Mouse (Mus musculus) MEL (cell line): ENCODE results near the gene Polk. TPM values are rescaled to one million over a fixed set of nuclear protein-coding genes. Genes with fewer than 3 reads are reported as not detected.

Experiments
- DNase-seq: peaks from one replicate; pipeline ENCODE4 v3.0.0; 2011; ENCODE audit warnings: low read depth, low spot score
- H3K27ac ChIP-seq: 2 replicates; pipeline ENCODE4 v1.5.1; 2012; ENCODE audit warnings: low read depth, mild to moderate bottlenecking, control low read depth, low read length, moderate library complexity; ENCODE audit not compliant: control insufficient read depth
- H3K27me3 ChIP-seq, 2 experiments: fragments of 150-350 bp in 1 of 2; sonication (generic) in 1 of 2; 2 replicates each; pipeline ENCODE4 v1.6.1; 2012; ENCODE audit warnings: low read length in 2 of 2, mild to moderate bottlenecking in 2 of 2, improper control_type of control experiment in 1 of 2, moderate library complexity in 1 of 2; ENCODE audit not compliant: insufficient read depth in 2 of 2, control insufficient read depth in 1 of 2
- H3K36me3 ChIP-seq, 2 experiments: 2 replicates each; pipeline ENCODE4 v1.6.1; 2012 to 2014; ENCODE audit warnings: low read length in 2 of 2, improper control_type of control experiment in 1 of 2, inconsistent platforms in 1 of 2, mild to moderate bottlenecking in 1 of 2; ENCODE audit not compliant: insufficient read depth in 2 of 2, control insufficient read depth in 1 of 2
- H3K4me1 ChIP-seq, 2 experiments: fragments of 150-350 bp in 1 of 2; sonication (generic) in 1 of 2; 2 replicates each; pipeline ENCODE4 v1.6.1; 2012; ENCODE audit warnings: low read length in 2 of 2, improper control_type of control experiment in 1 of 2, mild to moderate bottlenecking in 1 of 2; ENCODE audit not compliant: insufficient read depth in 2 of 2, control insufficient read depth in 1 of 2
- H3K4me3 ChIP-seq, 2 experiments: fragments of 150-350 bp in 1 of 2; sonication (generic) in 1 of 2; 2 replicates each; pipeline ENCODE4 v1.5.1; 2012; ENCODE audit warnings: low read depth in 2 of 2, low read length in 2 of 2, mild to moderate bottlenecking in 2 of 2, moderate library complexity in 2 of 2, control low read depth in 1 of 2, improper control_type of control experiment in 1 of 2; ENCODE audit not compliant: control insufficient read depth in 1 of 2, insufficient read depth in 1 of 2
- H3K79me2 ChIP-seq: 2 replicates; pipeline ENCODE4 v1.6.1; 2012; ENCODE audit warnings: mild to moderate bottlenecking, low read length, moderate library complexity; ENCODE audit not compliant: control insufficient read depth, poor library complexity, insufficient read depth
- H3K9ac ChIP-seq: 2 replicates; pipeline ENCODE4 v1.6.1; 2012; ENCODE audit warnings: low read depth, mild to moderate bottlenecking, control low read depth, low read length, moderate library complexity; ENCODE audit not compliant: control insufficient read depth, poor library complexity, severe bottlenecking
- H3K9me3 ChIP-seq: fragments of 150-350 bp; sonication (generic); replicated peaks from 2 replicates; pipeline ENCODE4 v1.6.1; 2012; ENCODE audit warnings: mild to moderate bottlenecking, low read length, improper control_type of control experiment, moderate library complexity; ENCODE audit not compliant: insufficient read depth
- BHLHE40 ChIP-seq: IDR thresholded peaks from 2 replicates; pipeline ENCODE4 v1.6.1; 2012; ENCODE audit warnings: low read depth, mild to moderate bottlenecking, inconsistent platforms, low read length, improper control_type of control experiment, borderline replicate concordance
- CHD1 ChIP-seq: IDR thresholded peaks from 2 replicates; pipeline ENCODE4 v1.6.1; 2012; ENCODE audit warnings: low read depth, mild to moderate bottlenecking, inconsistent platforms, low read length, improper control_type of control experiment
- CTCF ChIP-seq, 3 experiments: IDR thresholded peaks in 2 of 3; conservative IDR thresholded peaks in 1 of 3; 2 replicates each; pipeline ENCODE4 v1.5.1; 2011 to 2012; ENCODE audit warnings: low read length in 3 of 3, low read depth in 2 of 3, mild to moderate bottlenecking in 2 of 3, improper control_type of control experiment in 1 of 3, inconsistent platforms in 1 of 3, mixed read lengths in 1 of 3, moderate library complexity in 1 of 3; ENCODE audit not compliant: control insufficient read depth in 1 of 3, insufficient read depth in 1 of 3, poor library complexity in 1 of 3, severe bottlenecking in 1 of 3
- EP300 ChIP-seq, 2 experiments: IDR thresholded peaks; 2 replicates each; pipeline ENCODE4 v1.6.1; 2011; ENCODE audit warnings: improper control_type of control experiment in 2 of 2, low read length in 2 of 2, low read depth in 1 of 2, mild to moderate bottlenecking in 1 of 2
- ETS1 ChIP-seq: IDR thresholded peaks from 2 replicates; pipeline ENCODE4 v1.6.1; 2012; ENCODE audit warnings: low read depth, mild to moderate bottlenecking, inconsistent platforms, low read length, improper control_type of control experiment, moderate library complexity
- GATA1 ChIP-seq: IDR thresholded peaks from 2 replicates; pipeline ENCODE4 v1.6.1; 2011; ENCODE audit warnings: low read depth, low read length, improper control_type of control experiment
- MAZ ChIP-seq: IDR thresholded peaks from 2 replicates; pipeline ENCODE4 v1.6.1; 2012; ENCODE audit warnings: low read depth, mild to moderate bottlenecking, inconsistent platforms, low read length, improper control_type of control experiment
- MYC ChIP-seq: IDR thresholded peaks from 2 replicates; pipeline ENCODE4 v1.6.1; 2011; ENCODE audit warnings: low read depth, mild to moderate bottlenecking, low read length, improper control_type of control experiment, moderate library complexity
- NELFE ChIP-seq: IDR thresholded peaks from 2 replicates; pipeline ENCODE4 v1.6.1; 2011; ENCODE audit warnings: low read depth, low read length, improper control_type of control experiment
- RAD21 ChIP-seq: IDR thresholded peaks from 2 replicates; pipeline ENCODE4 v1.6.1; 2011; ENCODE audit warnings: mild to moderate bottlenecking, low read depth, low read length, improper control_type of control experiment
- RCOR1 ChIP-seq: IDR thresholded peaks from 2 replicates; pipeline ENCODE4 v1.6.1; 2012; ENCODE audit warnings: low read depth, mild to moderate bottlenecking, inconsistent platforms, low read length, improper control_type of control experiment
- SIN3A ChIP-seq: IDR thresholded peaks from 2 replicates; pipeline ENCODE4 v1.6.1; 2012; ENCODE audit warnings: low read length, improper control_type of control experiment, inconsistent platforms
- SMC3 ChIP-seq: IDR thresholded peaks from 2 replicates; pipeline ENCODE4 v1.6.1; 2011; ENCODE audit warnings: low read depth, low read length, improper control_type of control experiment
- USF1 ChIP-seq: IDR thresholded peaks from 2 replicates; pipeline ENCODE4 v1.6.1; 2014; ENCODE audit warnings: low read depth, mild to moderate bottlenecking, inconsistent platforms, low read length, improper control_type of control experiment, moderate library complexity
- ZC3H11A ChIP-seq: IDR thresholded peaks from 2 replicates; pipeline ENCODE4 v1.6.1; 2012; ENCODE audit warnings: low read depth, mild to moderate bottlenecking, inconsistent platforms, low read length, improper control_type of control experiment
- polyA plus RNA-seq, 2 experiments: library from polyadenylated mRNA; stranded (reverse) in 1 of 2; unstranded in 1 of 2; fragments of >175 nt in 1 of 2; fragments of >200 nt in 1 of 2; gene quantifications; 2 replicates each; pipeline versions ENCODE4 v1.2.1 to v1.2.4; 2012; ENCODE audit warnings: low replicate concordance in 2 of 2, low read depth in 1 of 2; ENCODE audit not compliant: insufficient read length in 2 of 2, insufficient read depth in 1 of 2, missing spikeins in 1 of 2
- total RNA-seq: library from RNA; depleted of rRNA; stranded (reverse); fragments of 300-350 nt; gene quantifications from 2 replicates; pipeline ENCODE4 v1.2.3, GENCODE M21; 2012

The Polk gene
- total and polyA plus RNA-seq, 3 experiments, result 2.9 to 3.6 TPM; not detected in 1

GRCm38 (mm10) chr13:96567977-96568376 is 25.6 kb upstream of the Polk start:
- H3K27ac ChIP-seq, result no peak overlapping the region
- peak overlapping the region in 1 of 2 experiments; percentile 11; a peak in 1 of 4 replicates for H3K4me3 ChIP-seq
- H3K9me3 ChIP-seq, result no peaks in the 10 kb centered on the region
- H3K4me1 ChIP-seq, result peaks cover 3 to 11% of the 10 kb centered on the region in 2 experiments; a peak in 3 of 4 replicates
- no peaks in the 10 kb centered on the region for H3K27me3 ChIP-seq
- H3K9ac ChIP-seq, result no peak overlapping the region
- TF ChIP-seq USF1 (peak; percentile 42; the same call in 1 of the 2 replicates), GATA1 (no peak)
- no peaks in the 10 kb centered on the region for H3K79me2 ChIP-seq
- H3K36me3 ChIP-seq, result peaks cover 0 to 3% of the 10 kb centered on the region in 2 experiments; a peak in 3 of 4 replicates
- no peak for DNase-seq

- Histone ChIP-seq H3K4me3 (no peak overlapping the region), H3K79me2 (no peaks in the 10 kb centered on the region; the same call in 1 of the 2 replicates), H3K27ac (no peak overlapping the region), H3K9me3 (no peaks in the 10 kb centered on the region), H3K9ac (no peak overlapping the region), H3K27me3 (no peaks in the 10 kb centered on the region), H3K4me1 (peaks cover 0 to 7% of the 10 kb centered on the region in 2 experiments; a peak in 2 of 4 replicates), H3K36me3 (peaks cover 1 to 4% of the 10 kb centered on the region in 2 experiments)
- TF ChIP-seq CHD1, result no peak
- no peak for DNase-seq
Observed at GRCm38 (mm10) chr13:96555099-96555498, 12.7 kb upstream of the Polk start.

DNA sequence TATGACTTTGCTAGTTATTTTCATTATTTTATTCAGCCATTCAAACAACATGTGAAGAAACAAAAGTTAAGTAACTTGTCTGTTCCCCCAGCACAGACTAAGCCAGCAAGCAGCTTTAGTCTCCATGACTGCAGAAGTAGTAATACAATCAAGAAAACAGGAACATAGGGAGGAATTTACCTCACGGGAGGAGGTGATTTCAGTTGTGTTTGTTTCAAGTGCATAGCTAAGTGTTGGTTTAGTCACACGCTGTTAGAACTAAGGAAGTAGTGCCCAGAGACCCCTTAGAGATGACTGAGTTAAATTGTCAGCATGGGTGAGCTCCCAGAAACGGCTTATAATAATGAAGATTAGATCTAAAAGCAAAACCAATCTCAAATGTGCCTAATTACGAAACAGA is 5.6 kb upstream of the Polk start:
- H3K27me3 ChIP-seq, result no peaks in the 10 kb centered on the region
- H3K27ac ChIP-seq, result no peak overlapping the region
- no peak for TF ChIP-seq SIN3A
- TF ChIP-seq RAD21, result no peak
- no peak for TF ChIP-seq CTCF (IDR thresholded peaks at IDR 0.05 in 2 of 3, conservative IDR thresholded peaks at IDR 0.05 in 1 of 3; ENCODE audit: control insufficient read depth in 1 of 3, insufficient read depth in 1 of 3, low read depth in 2 of 3, low read length in 3 of 3, poor library complexity in 1 of 3, severe bottlenecking in 1 of 3)
- H3K36me3 ChIP-seq, result peaks cover 3 to 18% of the 10 kb centered on the region in 2 experiments; a peak in 3 of 4 replicates
- peaks cover 7 to 18% of the 10 kb centered on the region in 2 experiments for H3K4me1 ChIP-seq
- peaks cover 28% of the 10 kb centered on the region for H3K79me2 ChIP-seq
- H3K4me3 ChIP-seq, result no peak overlapping the region
- H3K9me3 ChIP-seq, result no peaks in the 10 kb centered on the region
- H3K9ac ChIP-seq, result no peak overlapping the region
- peak; percentile 60 for DNase-seq

- Histone ChIP-seq H3K9me3 (no peaks in the 10 kb centered on the region), H3K9ac (no peak overlapping the region), H3K27me3 (no peaks in the 10 kb centered on the region), H3K4me3 (no peak overlapping the region), H3K4me1 (peaks cover 7 to 18% of the 10 kb centered on the region in 2 experiments), H3K79me2 (peaks cover 31% of the 10 kb centered on the region), H3K27ac (no peak overlapping the region), H3K36me3 (peaks cover 3 to 18% of the 10 kb centered on the region in 2 experiments; a peak in 3 of 4 replicates)
- DNase-seq, result no peak
- no peak for TF ChIP-seq CTCF (IDR thresholded peaks at IDR 0.05 in 2 of 3, conservative IDR thresholded peaks at IDR 0.05 in 1 of 3; ENCODE audit: control insufficient read depth in 1 of 3, insufficient read depth in 1 of 3, low read depth in 2 of 3, low read length in 3 of 3, poor library complexity in 1 of 3, severe bottlenecking in 1 of 3)
- no peak for TF ChIP-seq MYC
- no peak for TF ChIP-seq ZC3H11A
- peak; percentile 78 for TF ChIP-seq GATA1
- TF ChIP-seq EP300 (IDR thresholded peaks at IDR 0.05; ENCODE audit: low read depth in 1 of 2, low read length in 2 of 2), result peak in 1 of 2 experiments; percentile 73; a peak in 3 of 4 replicates
- no peak for TF ChIP-seq BHLHE40
- TF ChIP-seq MAZ, result no peak
- peak; percentile 69 for TF ChIP-seq RCOR1
- TF ChIP-seq ETS1, result peak; percentile 66; the same call in 1 of the 2 replicates
- TF ChIP-seq SIN3A, result 0 out of 2 replicates have a peak, but pooled peaks have one; percentile 30
- no peak for TF ChIP-seq NELFE
- no peak for TF ChIP-seq SMC3
Observed at GRCm38 (mm10) chr13:96547250-96547649, 4.9 kb upstream of the Polk start.
